Mouse (Mus musculus) retina, embryonic 14.5 days (tissue): ENCODE measurements around the gene Clk2.

ENCODE experiments used
- DNase-seq: peaks from one replicate; pipeline ENCODE4 v3.0.0-alpha.2; 2015; ENCODE audit warnings: low spot score

Gene Clk2

DNA sequence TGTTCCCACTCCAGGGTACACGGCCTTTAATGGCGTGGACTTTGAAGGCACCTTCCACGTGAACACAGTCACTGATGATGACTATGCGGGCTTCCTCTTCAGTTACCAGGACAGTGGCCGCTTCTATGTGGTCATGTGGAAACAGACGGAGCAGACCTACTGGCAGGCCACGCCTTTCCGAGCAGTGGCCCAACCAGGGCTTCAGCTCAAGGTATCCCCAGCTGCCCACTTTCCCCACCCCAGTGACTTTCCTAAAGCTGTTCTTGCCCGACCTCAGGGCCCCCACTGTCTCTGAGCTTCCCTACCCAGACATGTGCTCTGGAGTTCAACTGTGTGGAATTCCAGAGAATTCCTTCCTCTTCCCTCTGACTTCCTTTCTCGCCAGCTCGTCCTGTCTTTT lies 60.2 kb downstream of the Clk2 start:
- DNase-seq: peak; percentile 15

GRCm38 (mm10) chr3:89225321-89225815 lies 60.8 kb downstream of the Clk2 start:
- DNase-seq: peak; percentile 16

DNA sequence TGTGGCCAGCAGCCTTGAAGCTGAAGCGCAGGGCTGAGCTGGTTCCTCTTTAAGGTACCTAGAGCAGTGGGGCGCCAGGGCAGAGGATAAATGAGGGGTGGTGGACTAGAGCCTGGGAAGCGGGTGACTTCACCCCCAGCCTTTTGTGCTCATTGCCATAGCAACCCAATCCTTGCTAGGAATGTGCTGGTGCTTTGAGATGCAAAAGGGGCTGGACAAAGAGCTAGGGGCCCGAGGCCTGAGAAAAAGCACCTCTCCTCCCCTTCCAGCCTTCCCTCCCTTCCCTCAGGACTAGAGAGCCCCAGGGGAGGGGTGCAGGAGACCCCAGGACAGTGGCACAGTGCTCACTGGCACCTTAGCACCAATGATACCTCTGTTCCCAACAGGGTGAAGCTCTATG lies 61.3 kb downstream of the Clk2 start:
- DNase-seq: peak; percentile 75

- DNase-seq: no peak
Observed at GRCm38 (mm10) chr3:89226361-89226760, 61.8 kb downstream of the Clk2 start.
